Mouse (Mus musculus) small intestine, adult 2 months (tissue): ENCODE results near the gene Ptges2. TPM values are rescaled to one million over a fixed set of nuclear protein-coding genes. Genes with fewer than 3 reads are reported as not detected.
A peak's percentile ranks its signal among the peaks of the same experiment; 100 is the strongest.

ENCODE experiments used
- H3K27ac ChIP-seq: fragments of 200-500 bp; 2 replicates; pipeline ENCODE4 v1.5.1; 2012; ENCODE audit warnings: low read depth, low read length, control low read depth, inconsistent platforms; ENCODE audit not compliant: insufficient read depth
- H3K27me3 ChIP-seq: fragments of 200-500 bp; 2 replicates; pipeline ENCODE4 v1.6.1; 2012; ENCODE audit warnings: mild to moderate bottlenecking, moderate library complexity, low read length, inconsistent platforms; ENCODE audit not compliant: control insufficient read depth, insufficient read depth
- H3K36me3 ChIP-seq: fragments of 200-500 bp; 2 replicates; pipeline ENCODE4 v1.6.1; 2012; ENCODE audit warnings: mild to moderate bottlenecking, low read length, control low read depth, inconsistent platforms; ENCODE audit not compliant: control insufficient read depth, insufficient read depth
- H3K4me1 ChIP-seq: fragments of 200-500 bp; 2 replicates; pipeline ENCODE4 v1.6.1; 2012; ENCODE audit warnings: low read length, inconsistent platforms, mixed read lengths; ENCODE audit not compliant: control insufficient read depth, insufficient read depth, insufficient read length
- H3K4me3 ChIP-seq: fragments of 200-500 bp; 2 replicates; pipeline ENCODE4 v1.5.1; 2012; ENCODE audit warnings: low read depth, mild to moderate bottlenecking, control low read depth, inconsistent platforms, low read length, moderate library complexity
- CTCF ChIP-seq: fragments of 200-500 bp; IDR thresholded peaks from 2 replicates; pipeline ENCODE4 v1.5.1; 2012; ENCODE audit warnings: low read depth, mild to moderate bottlenecking, control low read depth, inconsistent platforms, low read length, moderate library complexity, mixed read lengths; ENCODE audit not compliant: insufficient replicate concordance, insufficient read length; ENCODE audit errors: extremely low read depth
- POLR2A ChIP-seq: fragments of 200-500 bp; IDR thresholded peaks from 2 replicates; pipeline ENCODE4 v1.6.1; 2012; ENCODE audit warnings: low read depth, mild to moderate bottlenecking, control low read depth, inconsistent platforms, low read length, moderate library complexity
- WGBS: fragments of 180-500 bp; shearing (Covaris S2); methylation state at CpG from one replicate; pipeline ENCODE4 v1.1.7; 2018; 5-methylcytosine and 5-hydroxymethylcytosine counted together
- polyA plus RNA-seq: library from polyadenylated mRNA; depleted of rRNA; stranded (reverse); fragments of >200 nt; gene quantifications from 2 replicates; pipeline ENCODE4 v1.2.3, GENCODE M21; 2012

The Ptges2 gene
- polyA plus RNA-seq, 1 experiment = 32.6 TPM

DNA sequence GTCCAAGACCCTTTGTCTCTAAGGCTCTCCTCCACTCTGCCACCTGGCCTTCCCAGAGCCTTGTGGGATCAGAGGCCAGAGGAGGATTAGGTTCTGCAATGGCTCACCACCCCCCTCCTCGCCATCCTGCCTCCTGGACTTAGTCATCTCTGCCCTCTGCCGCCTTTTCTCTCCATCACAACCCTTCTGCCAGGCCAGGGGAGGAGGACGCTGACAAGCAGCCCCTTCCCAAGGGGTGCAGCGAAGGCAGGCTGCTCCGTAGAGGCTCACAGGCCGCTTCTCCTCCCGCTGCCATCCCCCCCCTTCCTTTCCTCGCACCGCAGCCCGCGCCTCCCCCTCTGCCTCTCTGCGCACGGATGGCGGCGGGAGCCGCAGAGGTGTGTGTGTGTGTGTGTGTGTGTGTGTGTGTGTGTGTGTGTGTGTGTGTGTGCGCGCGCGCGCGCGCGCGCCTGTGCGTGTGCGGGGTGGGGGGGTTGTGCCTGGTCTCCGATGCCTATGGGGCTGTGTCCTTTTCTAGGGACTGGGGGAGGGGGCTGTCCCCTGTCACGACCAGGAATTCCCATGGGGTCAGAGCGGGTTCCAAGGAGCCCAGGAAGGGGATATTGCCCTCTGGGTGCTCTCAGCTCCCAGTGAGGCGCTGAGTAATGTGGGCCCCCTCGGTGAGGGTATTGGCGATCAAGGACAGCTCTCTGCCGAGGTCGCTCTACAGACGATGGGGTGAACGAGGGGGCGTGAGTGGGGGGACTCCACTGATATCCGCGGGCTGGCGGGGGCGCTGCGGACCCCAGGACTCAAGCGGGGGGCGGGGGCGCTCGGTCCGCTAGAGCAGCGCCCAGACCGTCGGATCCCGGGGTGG lies 43.3 kb upstream of the Ptges2 start, which contains the start of gene Ciz1:
Gene Ciz1 (plus strand): TSS at position 177 of the 856 bp plus-strand sequence.
- no peaks in the 10 kb centered on the region for H3K36me3 ChIP-seq
- 2% methylated on average over 35 of the region's 52 CpGs for WGBS
- peak within 1 kb of the TSS; percentile 83 for H3K4me3 ChIP-seq
- no peaks in the 10 kb centered on the region for H3K27me3 ChIP-seq
- peaks cover 22% of the 10 kb centered on the region; the same call in 1 of the 2 replicates for H3K4me1 ChIP-seq
- TF ChIP-seq POLR2A (no peak), CTCF (no peak)
- H3K27ac ChIP-seq = no peak within 1 kb of the TSS

DNA sequence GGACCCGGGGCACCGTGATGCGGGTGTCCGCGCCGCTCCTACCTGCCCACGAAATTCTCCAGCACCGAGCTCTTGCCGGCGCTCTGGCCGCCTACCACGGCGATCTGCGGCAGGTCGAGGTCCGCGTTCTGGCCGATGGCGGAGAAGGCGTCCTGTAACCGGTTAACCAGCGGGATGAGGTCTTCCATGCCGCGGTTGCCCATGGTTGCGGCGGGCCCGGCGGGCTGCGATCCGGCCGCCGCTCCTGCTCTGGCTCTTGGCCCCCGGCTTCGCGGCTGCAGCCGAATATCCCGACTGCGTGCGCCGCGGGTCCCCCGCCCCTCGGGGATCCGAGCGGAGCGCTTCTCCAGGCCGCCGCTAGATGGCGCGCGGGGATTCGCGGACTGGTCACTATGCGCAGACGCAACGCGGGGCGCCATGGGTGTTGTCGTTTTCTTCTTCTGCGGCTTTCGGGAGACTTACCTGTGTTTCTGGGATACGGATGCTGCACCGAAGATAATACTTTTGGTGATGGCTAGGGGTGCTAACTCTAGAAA lies 42.6 kb upstream of the Ptges2 start, which contains the start of gene Dnm1:
Gene Dnm1 (minus strand): TSS at position 332 of the 536 bp plus-strand sequence.
- TF ChIP-seq POLR2A (no peak), CTCF (peak; percentile 81)
- WGBS = under 1% methylated on average over 62 of the region's 63 CpGs
- Histone ChIP-seq H3K4me3 (peak within 1 kb of the TSS; percentile 83), H3K36me3 (no peaks in the 10 kb centered on the region), H3K27me3 (no peaks in the 10 kb centered on the region), H3K27ac (peak within 1 kb of the TSS; percentile 98), H3K4me1 (peaks cover 22% of the 10 kb centered on the region; the same call in 1 of the 2 replicates)

DNA sequence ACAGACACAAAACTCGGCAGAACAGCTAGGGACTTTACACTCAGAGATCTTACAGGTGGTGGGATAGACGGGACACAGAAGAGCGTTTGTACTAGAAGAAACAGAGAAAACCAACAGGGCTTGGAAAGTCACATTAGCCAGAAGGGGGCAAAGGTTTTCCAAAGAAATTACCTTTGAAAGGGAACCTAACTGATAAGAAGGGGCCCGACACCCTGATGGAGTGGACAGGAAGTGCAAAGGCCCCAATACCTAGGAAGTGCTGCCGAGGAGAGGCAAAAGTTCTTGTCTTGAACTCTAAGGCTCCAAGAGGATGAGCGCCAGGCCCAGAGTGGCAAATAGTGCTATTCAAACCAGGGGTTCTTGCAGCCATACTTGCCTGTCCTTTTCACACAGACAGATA lies 41.9 kb upstream of the Ptges2 start:
- WGBS = 25% methylated on average over 6 of the region's 6 CpGs
- H3K4me3 ChIP-seq = no peak overlapping the region
- TF ChIP-seq POLR2A = no peak
- no peak for TF ChIP-seq CTCF

DNA sequence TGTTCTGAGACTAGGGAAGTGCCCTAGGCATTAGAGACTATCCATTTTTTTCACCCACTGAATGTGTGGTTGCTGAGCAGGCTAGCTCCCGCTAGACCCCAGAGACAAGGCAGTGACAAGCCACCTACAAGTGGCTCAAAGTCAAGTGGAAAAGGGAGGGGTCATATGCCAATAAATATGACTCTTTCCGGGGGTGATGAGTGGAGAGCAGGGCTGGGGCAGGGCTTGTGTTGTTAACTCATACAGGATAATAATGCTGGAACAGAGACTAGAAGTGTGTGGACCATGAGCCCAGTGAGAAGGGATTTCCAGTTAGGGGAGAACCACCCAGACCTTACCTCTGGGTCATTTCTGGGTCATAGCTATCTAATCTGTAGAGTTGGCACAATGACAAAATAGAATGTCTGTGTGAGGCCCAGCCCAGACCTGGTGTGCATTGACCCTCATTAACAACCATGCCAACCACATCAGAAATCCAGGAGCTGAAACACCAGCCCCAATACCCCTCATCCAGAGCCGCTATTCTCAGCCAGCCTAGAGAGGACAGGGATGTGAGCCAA lies 41.3 kb upstream of the Ptges2 start:
- Histone ChIP-seq H3K4me1 (peaks cover 22% of the 10 kb centered on the region; the same call in 1 of the 2 replicates), H3K4me3 (no peak overlapping the region), H3K27ac (peak overlapping the region; percentile 98), H3K27me3 (no peaks in the 10 kb centered on the region), H3K36me3 (no peaks in the 10 kb centered on the region)
- TF ChIP-seq CTCF (no peak), POLR2A (no peak)
- 27% methylated on average over 3 of the region's 3 CpGs for WGBS

More for the DNA sequence above, 41.9 kb upstream of the Ptges2 start:
- Histone ChIP-seq H3K36me3 (no peaks in the 10 kb centered on the region), H3K27ac (peak overlapping the region; percentile 98), H3K4me1 (peaks cover 22% of the 10 kb centered on the region; the same call in 1 of the 2 replicates), H3K27me3 (no peaks in the 10 kb centered on the region)

GRCm38 (mm10) chr2:32356216-32356615 lies 39.5 kb upstream of the Ptges2 start:
- Histone ChIP-seq H3K36me3 (no peaks in the 10 kb centered on the region), H3K4me1 (peaks cover 21% of the 10 kb centered on the region; the same call in 1 of the 2 replicates), H3K27ac (peak overlapping the region; percentile 52), H3K4me3 (no peak overlapping the region), H3K27me3 (no peaks in the 10 kb centered on the region)
- 45% methylated on average over 10 of the region's 10 CpGs for WGBS
- TF ChIP-seq CTCF (no peak), POLR2A (no peak)

- TF ChIP-seq POLR2A (no peak), CTCF (no peak)
- Histone ChIP-seq H3K36me3 (no peaks in the 10 kb centered on the region), H3K4me3 (no peak overlapping the region), H3K27ac (no peak overlapping the region), H3K4me1 (peaks cover 19% of the 10 kb centered on the region; the same call in 1 of the 2 replicates), H3K27me3 (no peaks in the 10 kb centered on the region)
- 86% methylated on average over 3 of the region's 3 CpGs for WGBS
Observed at GRCm38 (mm10) chr2:32357710-32358109, 38.0 kb upstream of the Ptges2 start.

GRCm38 (mm10) chr2:32358381-32358780 lies 37.3 kb upstream of the Ptges2 start:
- Histone ChIP-seq H3K27me3 (no peaks in the 10 kb centered on the region), H3K4me1 (peaks cover 19% of the 10 kb centered on the region; the same call in 1 of the 2 replicates), H3K4me3 (no peak overlapping the region), H3K27ac (no peak overlapping the region), H3K36me3 (no peaks in the 10 kb centered on the region)
- 84% methylated on average over 10 of the region's 10 CpGs for WGBS
- TF ChIP-seq CTCF = no peak
- TF ChIP-seq POLR2A = no peak
